Mouse (Mus musculus) C2C12 (cell line): Measurements from ENCODE around the gene Prm1. TPM values are rescaled to one million over a fixed set of nuclear protein-coding genes. Genes with fewer than 3 reads are reported as not detected.

ENCODE experiments used
- H3K27me3 ChIP-seq: one replicate; pipeline ENCODE4 v1.6.1; 2011; ENCODE audit not compliant: control insufficient read depth, insufficient read depth, insufficient read length
- H3K36me3 ChIP-seq: one replicate; pipeline ENCODE4 v1.6.1; 2011; ENCODE audit not compliant: control insufficient read depth, insufficient read depth
- H3K4me3 ChIP-seq: one replicate; pipeline ENCODE4 v1.5.1; 2011; ENCODE audit warnings: mild to moderate bottlenecking, control low read depth; ENCODE audit not compliant: poor library complexity, insufficient read depth, severe bottlenecking
- H3K79me2 ChIP-seq: one replicate; pipeline ENCODE4 v1.6.1; 2011; ENCODE audit not compliant: control insufficient read depth, insufficient read depth
- H3K79me3 ChIP-seq: one replicate; pipeline ENCODE4 v1.6.1; 2011; ENCODE audit warnings: low read depth, control low read depth
- H3ac ChIP-seq: one replicate; pipeline ENCODE3; 2011; ENCODE audit warnings: low read depth; ENCODE audit not compliant: control insufficient read depth, insufficient read length
- CEBPB ChIP-seq: IDR thresholded peaks from one replicate; pipeline ENCODE4 v1.6.1; 2011; ENCODE audit warnings: low read depth, mild to moderate bottlenecking, control low read depth, moderate library complexity
- CTCF ChIP-seq: IDR thresholded peaks from one replicate; pipeline ENCODE4 v1.5.1; 2011; ENCODE audit not compliant: control insufficient read depth, insufficient read depth, insufficient read length
- FOSL1 ChIP-seq: IDR thresholded peaks from one replicate; pipeline ENCODE4 v1.8.0; 2011; ENCODE audit warnings: mild to moderate bottlenecking, low read length; ENCODE audit not compliant: poor library complexity, insufficient read depth, severe bottlenecking
- MAX ChIP-seq: IDR thresholded peaks from one replicate; pipeline ENCODE4 v1.6.1; 2011; ENCODE audit warnings: mild to moderate bottlenecking, control low read depth
- MYOD1 ChIP-seq: IDR thresholded peaks from one replicate; pipeline ENCODE4 v1.6.1; 2011; ENCODE audit warnings: low read depth; ENCODE audit not compliant: control insufficient read depth, insufficient read length
- MYOG ChIP-seq: IDR thresholded peaks from one replicate; pipeline ENCODE4 v1.6.1; 2011; ENCODE audit not compliant: control insufficient read depth, insufficient read length; ENCODE audit errors: extremely low read depth
- USF1 ChIP-seq: IDR thresholded peaks from one replicate; pipeline ENCODE4 v1.6.1; 2011; ENCODE audit warnings: low read depth, mild to moderate bottlenecking, control low read depth, moderate library complexity
- polyA plus RNA-seq: library from polyadenylated mRNA; unstranded; fragments of >200 nt; fragmentation: generic; extraction: Trizol; gene quantifications from one replicate; pipeline ENCODE4 v1.2.1, GENCODE M21; 2012; ENCODE audit warnings: missing spikeins

Gene Prm1
- polyA plus RNA-seq, 1 experiment = not detected

GRCm38 (mm10) chr16:10762569-10763180 is 43.0 kb downstream of the Prm1 start:
- H3ac ChIP-seq = no peak overlapping the region
- H3K79me3 ChIP-seq = no peaks in the 10 kb centered on the region
- H3K27me3 ChIP-seq = no peaks in the 10 kb centered on the region
- no peak overlapping the region for H3K4me3 ChIP-seq
- no peaks in the 10 kb centered on the region for H3K36me3 ChIP-seq
- no peak for TF ChIP-seq FOSL1
- H3K79me2 ChIP-seq = no peaks in the 10 kb centered on the region

GRCm38 (mm10) chr16:10761182-10761581 is 44.5 kb downstream of the Prm1 start:
- Histone ChIP-seq H3ac (no peak overlapping the region), H3K79me2 (no peaks in the 10 kb centered on the region), H3K4me3 (no peak overlapping the region), H3K36me3 (no peaks in the 10 kb centered on the region), H3K27me3 (no peaks in the 10 kb centered on the region), H3K79me3 (no peaks in the 10 kb centered on the region)
- no peak for TF ChIP-seq MAX
- no peak for TF ChIP-seq MYOD1
- no peak for TF ChIP-seq FOSL1
- no peak for TF ChIP-seq CTCF
- no peak for TF ChIP-seq MYOG
- TF ChIP-seq CEBPB = no peak
- TF ChIP-seq USF1 = no peak

- Histone ChIP-seq H3ac (no peak overlapping the region), H3K4me3 (no peak overlapping the region), H3K27me3 (no peaks in the 10 kb centered on the region), H3K36me3 (no peaks in the 10 kb centered on the region), H3K79me2 (no peaks in the 10 kb centered on the region), H3K79me3 (no peaks in the 10 kb centered on the region)
- TF ChIP-seq MAX = no peak
- no peak for TF ChIP-seq CTCF
- no peak for TF ChIP-seq MYOD1
- TF ChIP-seq FOSL1 = no peak
- TF ChIP-seq MYOG = no peak
- TF ChIP-seq USF1 = no peak
- no peak for TF ChIP-seq CEBPB
These were observed 49.5 kb downstream of the Prm1 start for GRCm38 (mm10) chr16:10756168-10756567.

DNA sequence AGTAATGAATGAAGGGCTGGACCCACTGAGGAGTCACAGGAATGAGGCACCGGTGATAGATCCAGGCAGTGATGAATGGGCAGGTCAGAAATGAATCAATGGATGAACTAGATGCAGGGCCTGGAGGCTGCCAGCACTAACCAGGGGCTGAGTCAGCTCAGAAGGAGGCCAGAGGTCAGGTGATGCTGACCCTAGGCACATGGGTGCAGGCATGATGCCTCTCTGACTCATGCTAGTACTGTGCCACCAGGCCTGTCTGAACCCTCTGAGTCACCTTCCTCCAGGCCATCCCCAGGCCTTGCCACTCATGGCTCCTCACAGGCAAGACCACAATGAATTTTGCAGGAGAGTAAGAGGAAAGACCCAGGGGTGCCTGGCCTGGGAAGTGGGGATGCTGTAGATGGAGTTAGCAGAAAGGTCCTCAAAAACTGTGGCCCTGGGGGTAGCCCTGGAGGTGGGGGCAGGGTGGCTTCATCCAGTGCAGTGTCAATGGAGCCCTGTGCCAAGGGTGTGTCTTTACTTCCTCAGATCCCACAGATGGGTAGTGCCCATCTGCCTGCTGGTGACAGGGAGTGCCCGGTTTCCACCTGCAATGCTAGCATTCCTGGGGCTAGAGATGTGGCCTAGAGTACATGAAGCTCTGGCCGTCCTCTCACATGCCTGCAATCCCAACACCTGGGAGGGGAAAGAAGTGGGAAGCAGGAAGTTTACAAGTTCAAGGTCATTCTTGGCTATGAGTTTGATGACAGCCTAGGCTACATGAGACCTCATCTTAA is 50.9 kb downstream of the Prm1 start:
- Histone ChIP-seq H3K27me3 (no peaks in the 10 kb centered on the region), H3K36me3 (no peaks in the 10 kb centered on the region), H3K4me3 (no peak overlapping the region), H3K79me2 (no peaks in the 10 kb centered on the region), H3K79me3 (no peaks in the 10 kb centered on the region), H3ac (no peak overlapping the region)
- TF ChIP-seq MYOD1 (peak; percentile 81), CEBPB (no peak), CTCF (no peak), MAX (peak; percentile 93), MYOG (no peak), USF1 (peak; percentile 90), FOSL1 (peak; percentile 99)

- Histone ChIP-seq H3K36me3 (no peaks in the 10 kb centered on the region), H3ac (no peak overlapping the region), H3K27me3 (no peaks in the 10 kb centered on the region), H3K79me2 (no peaks in the 10 kb centered on the region), H3K4me3 (no peak overlapping the region), H3K79me3 (no peaks in the 10 kb centered on the region)
- TF ChIP-seq MAX = no peak
- no peak for TF ChIP-seq MYOG
- no peak for TF ChIP-seq CEBPB
- TF ChIP-seq USF1 = no peak
- no peak for TF ChIP-seq MYOD1
- TF ChIP-seq FOSL1 = no peak
- no peak for TF ChIP-seq CTCF
These were observed 55.8 kb downstream of the Prm1 start for GRCm38 (mm10) chr16:10749824-10750223.
